Mouse (Mus musculus): Measurements from ENCODE around the gene Fscn1.

- TF ChIP-seq CTCF (IDR thresholded peaks at IDR 0.05; ENCODE audit: low read depth) = no peak
- TF ChIP-seq EP300 (IDR thresholded peaks at IDR 0.05; ENCODE audit: low read depth) = no peak
These were observed 1.3 kb downstream of the Fscn1 start for GRCm38 (mm10) chr5:142961398-142961880.
